Mouse (Mus musculus) megakaryocyte, embryonic 14.5 days (primary cell): ENCODE measurements at regions not wholly inside any gene's neighbourhood (a gene's known extent, or its start where the extent isn't known, plus 50 kb on each side); places are given as distances from the start of the nearest gene placed in this dataset.

Experiments
- FLI1 ChIP-seq: IDR thresholded peaks from 2 replicates; pipeline ENCODE4 v1.6.1; 2012; ENCODE audit warnings: low read length, inconsistent platforms, mixed read lengths
- GATA1 ChIP-seq: IDR thresholded peaks from 3 replicates; pipeline ENCODE4 v1.6.1; 2012; ENCODE audit warnings: mixed read lengths, low read length, inconsistent platforms, borderline replicate concordance

- TF ChIP-seq FLI1: no peak
- TF ChIP-seq GATA1: no peak
These were observed 145.0 kb upstream of the Cxadr start for GRCm38 (mm10) chr16:78156138-78156875.
